Mouse (Mus musculus): ENCODE measurements around the gene Braf. TPM values are rescaled to one million over a fixed set of nuclear protein-coding genes. Genes with fewer than 3 reads are reported as not detected.

Braf gene
- polyA plus RNA-seq, 1 experiment from 2014 or later: 13.5 TPM

- H3K4me3 ChIP-seq (ENCODE audit: low read depth, low read length): no peak overlapping the region
- peaks cover 66% of the 10 kb centered on the region for H3K36me3 ChIP-seq (ENCODE audit: control insufficient read depth, insufficient read depth, low read length)
These were observed 145.7 kb downstream of the Braf start for GRCm38 (mm10) chr6:39579552-39579951.

GRCm38 (mm10) chr6:39574951-39575350 is 150.3 kb downstream of the Braf start:
- Histone ChIP-seq H3K27ac (replicated peaks; ENCODE audit: low read depth, low read length) (no peak overlapping the region), H3K4me3 (ENCODE audit: low read depth, low read length) (peak overlapping the region; percentile 81), H3K9ac (ENCODE audit: low read depth, low read length) (peak overlapping the region; percentile 91), H3K36me3 (ENCODE audit: control insufficient read depth, insufficient read depth, low read length) (peaks cover 33% of the 10 kb centered on the region), H3K4me2 (ENCODE audit: low read depth, low read length) (peak overlapping the region; percentile 71), H3K27me3 (replicated peaks; ENCODE audit: control insufficient read depth, insufficient read depth, low read length) (no peaks in the 10 kb centered on the region), H3K4me1 (ENCODE audit: control insufficient read depth, insufficient read depth, low read length) (peaks cover 16% of the 10 kb centered on the region), H3K9me3 (ENCODE audit: control insufficient read depth, low read length) (no peaks in the 10 kb centered on the region)
- 68% methylated on average over 7 of the region's 7 CpGs for whole genome bisulfite sequencing
- no peak for DNase-seq (ENCODE audit: low spot score)
- no peak for ATAC-seq (ENCODE audit: low read depth)

More at GRCm38 (mm10) chr6:39579552-39579951, 145.7 kb downstream of the Braf start:
- no peak overlapping the region for H3K27ac ChIP-seq (replicated peaks; ENCODE audit: low read depth, low read length)
- peaks cover 8% of the 10 kb centered on the region for H3K4me1 ChIP-seq (ENCODE audit: control insufficient read depth, insufficient read depth, low read length)
- H3K4me2 ChIP-seq (ENCODE audit: low read depth, low read length): no peak overlapping the region
- WGBS: 77% methylated on average over 7 of the region's 7 CpGs
- ATAC-seq (ENCODE audit: low read depth): no peak
- H3K9ac ChIP-seq (ENCODE audit: low read depth, low read length): no peak overlapping the region
- no peak for DNase-seq (ENCODE audit: low spot score)
- no peaks in the 10 kb centered on the region for H3K9me3 ChIP-seq (ENCODE audit: control insufficient read depth, low read length)
- no peaks in the 10 kb centered on the region for H3K27me3 ChIP-seq (replicated peaks; ENCODE audit: control insufficient read depth, insufficient read depth, low read length)

- peak overlapping the region; percentile 91 for H3K9ac ChIP-seq (ENCODE audit: low read depth, low read length)
- no peaks in the 10 kb centered on the region for H3K9me3 ChIP-seq (ENCODE audit: control insufficient read depth, low read length)
- H3K27ac ChIP-seq (replicated peaks; ENCODE audit: low read depth, low read length): 0 out of 2 replicates have a peak overlapping the region, but pooled peaks have one; percentile 91
- DNase-seq (ENCODE audit: low spot score) (no peak), ATAC-seq (ENCODE audit: low read depth) (0 out of 2 replicates have a peak, but pooled peaks have one; percentile 14)
- H3K36me3 ChIP-seq (ENCODE audit: control insufficient read depth, insufficient read depth, low read length): peaks cover 29% of the 10 kb centered on the region
- H3K4me1 ChIP-seq (ENCODE audit: control insufficient read depth, insufficient read depth, low read length): peaks cover 16% of the 10 kb centered on the region
- H3K4me3 ChIP-seq (ENCODE audit: low read depth, low read length): peak overlapping the region; percentile 81
- H3K27me3 ChIP-seq (replicated peaks; ENCODE audit: control insufficient read depth, insufficient read depth, low read length): no peaks in the 10 kb centered on the region
- WGBS: 21% methylated on average over 10 of the region's 10 CpGs
- H3K4me2 ChIP-seq (ENCODE audit: low read depth, low read length): peak overlapping the region; percentile 71
These were observed 150.8 kb downstream of the Braf start for GRCm38 (mm10) chr6:39574555-39574869.

- Histone ChIP-seq H3K36me3 (ENCODE audit: control insufficient read depth, insufficient read depth, low read length) (peaks cover 24% of the 10 kb centered on the region; the same call in 1 of the 2 replicates), H3K9me3 (ENCODE audit: control insufficient read depth, low read length) (no peaks in the 10 kb centered on the region), H3K9ac (ENCODE audit: low read depth, low read length) (peak within 1 kb of the TSS; percentile 91), H3K27ac (replicated peaks; ENCODE audit: low read depth, low read length) (peak within 1 kb of the TSS; percentile 91), H3K4me2 (ENCODE audit: low read depth, low read length) (peak within 1 kb of the TSS; percentile 71), H3K4me1 (ENCODE audit: control insufficient read depth, insufficient read depth, low read length) (peaks cover 16% of the 10 kb centered on the region), H3K27me3 (replicated peaks; ENCODE audit: control insufficient read depth, insufficient read depth, low read length) (no peaks in the 10 kb centered on the region), H3K4me3 (ENCODE audit: low read depth, low read length) (peak within 1 kb of the TSS; percentile 81)
- ATAC-seq (ENCODE audit: low read depth) (peak; percentile 98), DNase-seq (ENCODE audit: low spot score) (peak; percentile 93)
- under 1% methylated on average over 26 of the region's 49 CpGs for WGBS
These were observed 151.3 kb downstream of the Braf start, which contains the start of gene Adck2 for GRCm38 (mm10) chr6:39573791-39574554. Gene Adck2 (plus strand): TSS chr6:39573873.

- Histone ChIP-seq H3K36me3 (ENCODE audit: control insufficient read depth, insufficient read depth, low read length) (no peaks in the 10 kb centered on the region), H3K9ac (ENCODE audit: low read depth, low read length) (no peak overlapping the region), H3K9me3 (ENCODE audit: control insufficient read depth, low read length) (no peaks in the 10 kb centered on the region), H3K4me1 (ENCODE audit: control insufficient read depth, insufficient read depth, low read length) (peaks cover 16% of the 10 kb centered on the region), H3K27ac (replicated peaks; ENCODE audit: low read depth, low read length) (no peak overlapping the region), H3K4me2 (ENCODE audit: low read depth, low read length) (no peak overlapping the region), H3K27me3 (replicated peaks; ENCODE audit: control insufficient read depth, insufficient read depth, low read length) (no peaks in the 10 kb centered on the region), H3K4me3 (ENCODE audit: low read depth, low read length) (no peak overlapping the region)
- 71% methylated on average over 3 of the region's 3 CpGs for WGBS
- no peak for DNase-seq (ENCODE audit: low spot score)
- ATAC-seq (ENCODE audit: low read depth): no peak
These were observed 154.8 kb downstream of the Braf start for GRCm38 (mm10) chr6:39570426-39570825.

- Histone ChIP-seq H3K27me3 (replicated peaks; ENCODE audit: control insufficient read depth, insufficient read depth, low read length) (no peaks in the 10 kb centered on the region), H3K36me3 (ENCODE audit: control insufficient read depth, insufficient read depth, low read length) (no peaks in the 10 kb centered on the region), H3K9me3 (ENCODE audit: control insufficient read depth, low read length) (no peaks in the 10 kb centered on the region), H3K4me2 (ENCODE audit: low read depth, low read length) (no peak overlapping the region), H3K4me3 (ENCODE audit: low read depth, low read length) (no peak overlapping the region), H3K4me1 (ENCODE audit: control insufficient read depth, insufficient read depth, low read length) (no peaks in the 10 kb centered on the region), H3K27ac (replicated peaks; ENCODE audit: low read depth, low read length) (no peak overlapping the region), H3K9ac (ENCODE audit: low read depth, low read length) (no peak overlapping the region)
- DNase-seq (ENCODE audit: low spot score) (peak; percentile 67), ATAC-seq (ENCODE audit: low read depth) (no peak)
- 9% methylated on average over 5 of the region's 5 CpGs for WGBS
These were observed 157.7 kb downstream of the Braf start for GRCm38 (mm10) chr6:39567528-39567927.

GRCm38 (mm10) chr6:39562166-39563015 is 162.9 kb downstream of the Braf start:
- peak overlapping the region; percentile 12; the same call in 1 of the 2 replicates for H3K4me3 ChIP-seq (ENCODE audit: low read depth, low read length)
- peak; percentile 51; the same call in 1 of the 2 replicates for ATAC-seq (ENCODE audit: low read depth)

GRCm38 (mm10) chr6:39559276-39559939 is 165.9 kb downstream of the Braf start:
- no peak overlapping the region for H3K4me2 ChIP-seq (ENCODE audit: low read depth, low read length)
- 47% methylated on average over 6 of the region's 6 CpGs for WGBS
- peaks cover 23% of the 10 kb centered on the region for H3K4me1 ChIP-seq (ENCODE audit: control insufficient read depth, insufficient read depth, low read length)

More at GRCm38 (mm10) chr6:39562166-39563015, 162.9 kb downstream of the Braf start:
- peak; percentile 91 for DNase-seq (ENCODE audit: low spot score)
- 18% methylated on average over 23 of the region's 23 CpGs for whole genome bisulfite sequencing
- Histone ChIP-seq H3K36me3 (ENCODE audit: control insufficient read depth, insufficient read depth, low read length) (no peaks in the 10 kb centered on the region), H3K27ac (replicated peaks; ENCODE audit: low read depth, low read length) (no peak overlapping the region), H3K4me1 (ENCODE audit: control insufficient read depth, insufficient read depth, low read length) (peaks cover 10% of the 10 kb centered on the region), H3K9ac (ENCODE audit: low read depth, low read length) (no peak overlapping the region), H3K27me3 (replicated peaks; ENCODE audit: control insufficient read depth, insufficient read depth, low read length) (no peaks in the 10 kb centered on the region), H3K4me2 (ENCODE audit: low read depth, low read length) (peak overlapping the region; percentile 42), H3K9me3 (ENCODE audit: control insufficient read depth, low read length) (no peaks in the 10 kb centered on the region)

More at GRCm38 (mm10) chr6:39559276-39559939, 165.9 kb downstream of the Braf start:
- H3K9ac ChIP-seq (ENCODE audit: low read depth, low read length): no peak overlapping the region
- H3K27ac ChIP-seq (replicated peaks; ENCODE audit: low read depth, low read length): no peak overlapping the region
- DNase-seq (ENCODE audit: low spot score) (peak; percentile 25), ATAC-seq (ENCODE audit: low read depth) (no peak)
- no peak overlapping the region for H3K4me3 ChIP-seq (ENCODE audit: low read depth, low read length)
- no peaks in the 10 kb centered on the region for H3K27me3 ChIP-seq (replicated peaks; ENCODE audit: control insufficient read depth, insufficient read depth, low read length)
- no peaks in the 10 kb centered on the region for H3K36me3 ChIP-seq (ENCODE audit: control insufficient read depth, insufficient read depth, low read length)
- no peaks in the 10 kb centered on the region for H3K9me3 ChIP-seq (ENCODE audit: control insufficient read depth, low read length)
